Mouse (Mus musculus): ENCODE results near the gene Pld5. TPM values are rescaled to one million over a fixed set of nuclear protein-coding genes. Genes with fewer than 3 reads are reported as not detected.
A peak's percentile ranks its signal among the peaks of the same experiment; 100 is the strongest.

Pld5 gene
- 1.5 and 4.3 TPM in 2 replicates for polyA plus RNA-seq (2012; rRNA removed)

- TF ChIP-seq POLR2A (IDR thresholded peaks at IDR 0.05; ENCODE audit: borderline replicate concordance, extremely low read depth, insufficient read depth, insufficient read length, poor library complexity, severe bottlenecking) (no peak), CTCF (IDR thresholded peaks at IDR 0.05; ENCODE audit: borderline replicate concordance, extremely low read depth, insufficient read depth, insufficient read length) (no peak)
- DNase-seq (ENCODE audit: low read depth) = peak; percentile 65
Observed at GRCm38 (mm10) chr1:176274667-176275610, at the start of gene Pld5. Gene Pld5 (minus strand): TSS chr1:176275312.

- DNase-seq (ENCODE audit: low read depth) = no peak
Observed at GRCm38 (mm10) chr1:176315063-176315462, 40.0 kb upstream of the Pld5 start.

GRCm38 (mm10) chr1:176310174-176310573 lies 35.1 kb upstream of the Pld5 start:
- no peak for TF ChIP-seq CTCF (IDR thresholded peaks at IDR 0.05; ENCODE audit: borderline replicate concordance, extremely low read depth, insufficient read depth, insufficient read length)
- no peak for TF ChIP-seq POLR2A (IDR thresholded peaks at IDR 0.05; ENCODE audit: borderline replicate concordance, extremely low read depth, insufficient read depth, insufficient read length, poor library complexity, severe bottlenecking)

More at GRCm38 (mm10) chr1:176315063-176315462, 40.0 kb upstream of the Pld5 start:
- no peak for TF ChIP-seq CTCF (IDR thresholded peaks at IDR 0.05; ENCODE audit: borderline replicate concordance, extremely low read depth, insufficient read depth, insufficient read length)
- TF ChIP-seq POLR2A (IDR thresholded peaks at IDR 0.05; ENCODE audit: borderline replicate concordance, extremely low read depth, insufficient read depth, insufficient read length, poor library complexity, severe bottlenecking) = no peak

GRCm38 (mm10) chr1:176289396-176289795 lies 14.3 kb upstream of the Pld5 start:
- TF ChIP-seq CTCF (IDR thresholded peaks at IDR 0.05; ENCODE audit: borderline replicate concordance, extremely low read depth, insufficient read depth, insufficient read length) (no peak), POLR2A (IDR thresholded peaks at IDR 0.05; ENCODE audit: borderline replicate concordance, extremely low read depth, insufficient read depth, insufficient read length, poor library complexity, severe bottlenecking) (no peak)
- DNase-seq (ENCODE audit: low read depth) = no peak

More at GRCm38 (mm10) chr1:176310174-176310573, 35.1 kb upstream of the Pld5 start:
- DNase-seq (ENCODE audit: low read depth) = no peak

GRCm38 (mm10) chr1:176275611-176275980 lies 484 bp upstream of the Pld5 start:
- no peak for DNase-seq (ENCODE audit: low read depth)
- no peak for TF ChIP-seq CTCF (IDR thresholded peaks at IDR 0.05; ENCODE audit: borderline replicate concordance, extremely low read depth, insufficient read depth, insufficient read length)
- TF ChIP-seq POLR2A (IDR thresholded peaks at IDR 0.05; ENCODE audit: borderline replicate concordance, extremely low read depth, insufficient read depth, insufficient read length, poor library complexity, severe bottlenecking) = no peak

GRCm38 (mm10) chr1:176248717-176249030 lies 26.4 kb downstream of the Pld5 start:
- DNase-seq (ENCODE audit: low read depth) = peak; percentile 52
- TF ChIP-seq POLR2A (IDR thresholded peaks at IDR 0.05; ENCODE audit: borderline replicate concordance, extremely low read depth, insufficient read depth, insufficient read length, poor library complexity, severe bottlenecking) (no peak), CTCF (IDR thresholded peaks at IDR 0.05; ENCODE audit: borderline replicate concordance, extremely low read depth, insufficient read depth, insufficient read length) (no peak)

- DNase-seq (ENCODE audit: low read depth) = peak; percentile 36
- TF ChIP-seq POLR2A (IDR thresholded peaks at IDR 0.05; ENCODE audit: borderline replicate concordance, extremely low read depth, insufficient read depth, insufficient read length, poor library complexity, severe bottlenecking) = no peak
- no peak for TF ChIP-seq CTCF (IDR thresholded peaks at IDR 0.05; ENCODE audit: borderline replicate concordance, extremely low read depth, insufficient read depth, insufficient read length)
Observed at GRCm38 (mm10) chr1:176247885-176248716, 27.0 kb downstream of the Pld5 start.

- TF ChIP-seq CTCF (IDR thresholded peaks at IDR 0.05; ENCODE audit: borderline replicate concordance, extremely low read depth, insufficient read depth, insufficient read length) = no peak
- no peak for TF ChIP-seq POLR2A (IDR thresholded peaks at IDR 0.05; ENCODE audit: borderline replicate concordance, extremely low read depth, insufficient read depth, insufficient read length, poor library complexity, severe bottlenecking)
- no peak for DNase-seq (ENCODE audit: low read depth)
Observed at GRCm38 (mm10) chr1:176239199-176239598, 35.9 kb downstream of the Pld5 start.

- no peak for DNase-seq (ENCODE audit: low read depth)
- TF ChIP-seq POLR2A (IDR thresholded peaks at IDR 0.05; ENCODE audit: borderline replicate concordance, extremely low read depth, insufficient read depth, insufficient read length, poor library complexity, severe bottlenecking) (no peak), CTCF (IDR thresholded peaks at IDR 0.05; ENCODE audit: borderline replicate concordance, extremely low read depth, insufficient read depth, insufficient read length) (no peak)
Observed at GRCm38 (mm10) chr1:176223794-176224193, 51.3 kb downstream of the Pld5 start.

- TF ChIP-seq POLR2A (IDR thresholded peaks at IDR 0.05; ENCODE audit: borderline replicate concordance, extremely low read depth, insufficient read depth, insufficient read length, poor library complexity, severe bottlenecking) (no peak), CTCF (IDR thresholded peaks at IDR 0.05; ENCODE audit: borderline replicate concordance, extremely low read depth, insufficient read depth, insufficient read length) (peak; percentile 95)
- peak; percentile 81 for DNase-seq (ENCODE audit: low read depth)
Observed at GRCm38 (mm10) chr1:176223196-176223595, 51.9 kb downstream of the Pld5 start.

GRCm38 (mm10) chr1:176218217-176218616 lies 56.9 kb downstream of the Pld5 start:
- TF ChIP-seq CTCF (IDR thresholded peaks at IDR 0.05; ENCODE audit: borderline replicate concordance, extremely low read depth, insufficient read depth, insufficient read length) (peak; percentile 21; the same call in 1 of the 2 replicates), POLR2A (IDR thresholded peaks at IDR 0.05; ENCODE audit: borderline replicate concordance, extremely low read depth, insufficient read depth, insufficient read length, poor library complexity, severe bottlenecking) (no peak)

More at GRCm38 (mm10) chr1:176218217-176218616, 56.9 kb downstream of the Pld5 start:
- no peak for DNase-seq (ENCODE audit: low read depth)

Data from brain, embryonic 14.5 days (tissue).